Mouse (Mus musculus) E14TG2a.4 (cell line): Measurements from ENCODE around the gene Gfy.
A peak's percentile ranks its signal among the peaks of the same experiment; 100 is the strongest.

ENCODE experiments used
- H3K27me3 ChIP-seq: 2 replicates; pipeline ENCODE4 v1.6.1; 2014; ENCODE audit warnings: low read length, control low read depth; ENCODE audit not compliant: insufficient read depth
- H3K36me3 ChIP-seq: 2 replicates; pipeline ENCODE4 v1.6.1; 2014; ENCODE audit warnings: low read length, control low read depth; ENCODE audit not compliant: insufficient read depth
- H3K4me1 ChIP-seq: replicated peaks from 2 replicates; pipeline ENCODE4 v1.6.1; 2014; ENCODE audit warnings: low read depth, low read length, control low read depth
- H3K4me3 ChIP-seq: replicated peaks from 2 replicates; pipeline ENCODE4 v1.5.1; 2014; ENCODE audit warnings: mild to moderate bottlenecking, low read length
- H3K9me3 ChIP-seq: 2 replicates; pipeline ENCODE4 v1.6.1; 2014; ENCODE audit warnings: low read length, control low read depth
- CTCF ChIP-seq: conservative IDR thresholded peaks from 2 replicates; pipeline ENCODE4 v1.5.1; 2014; ENCODE audit warnings: low read length
- NANOG ChIP-seq: IDR thresholded peaks from 2 replicates; pipeline ENCODE4 v1.6.1; 2014; ENCODE audit warnings: borderline replicate concordance, low read length, mixed read lengths
- POU5F1 ChIP-seq: IDR thresholded peaks from 2 replicates; pipeline ENCODE4 v1.6.1; 2014; ENCODE audit warnings: low read length, borderline replicate concordance

Gene Gfy

DNA sequence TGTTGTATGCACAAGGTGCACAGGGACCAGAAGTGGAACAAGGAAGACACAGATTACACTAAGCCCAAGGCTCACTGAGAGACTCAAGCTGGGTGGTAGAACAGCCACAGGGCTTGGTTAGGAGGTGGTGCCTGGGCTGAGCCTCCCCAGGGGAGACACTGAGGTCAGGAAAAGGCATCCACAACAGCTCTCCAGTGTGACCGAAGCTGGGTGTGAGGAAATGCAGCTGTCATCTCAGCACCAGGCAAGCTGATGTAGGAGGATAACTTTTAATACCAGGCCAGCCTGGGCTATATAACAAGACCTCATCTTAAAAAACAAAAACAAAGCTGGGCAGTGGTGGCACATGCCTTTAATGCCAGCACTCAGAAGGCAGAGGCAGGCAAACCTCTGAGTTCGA is 11.8 kb upstream of the Gfy start:
- peaks cover 75% of the 10 kb centered on the region for H3K4me1 ChIP-seq
- no peak for TF ChIP-seq CTCF
- no peak for TF ChIP-seq NANOG
- no peak for TF ChIP-seq POU5F1

GRCm38 (mm10) chr7:45190186-45190585 is 10.8 kb upstream of the Gfy start:
- Histone ChIP-seq H3K9me3 (no peaks in the 10 kb centered on the region), H3K4me1 (peaks cover 73% of the 10 kb centered on the region), H3K4me3 (peak overlapping the region; percentile 70), H3K27me3 (peaks cover 47% of the 10 kb centered on the region), H3K36me3 (no peaks in the 10 kb centered on the region)
- TF ChIP-seq CTCF (no peak), NANOG (no peak), POU5F1 (no peak)

More for the DNA sequence above, 11.8 kb upstream of the Gfy start:
- Histone ChIP-seq H3K36me3 (no peaks in the 10 kb centered on the region), H3K9me3 (no peaks in the 10 kb centered on the region), H3K27me3 (peaks cover 42% of the 10 kb centered on the region), H3K4me3 (no peak overlapping the region)

DNA sequence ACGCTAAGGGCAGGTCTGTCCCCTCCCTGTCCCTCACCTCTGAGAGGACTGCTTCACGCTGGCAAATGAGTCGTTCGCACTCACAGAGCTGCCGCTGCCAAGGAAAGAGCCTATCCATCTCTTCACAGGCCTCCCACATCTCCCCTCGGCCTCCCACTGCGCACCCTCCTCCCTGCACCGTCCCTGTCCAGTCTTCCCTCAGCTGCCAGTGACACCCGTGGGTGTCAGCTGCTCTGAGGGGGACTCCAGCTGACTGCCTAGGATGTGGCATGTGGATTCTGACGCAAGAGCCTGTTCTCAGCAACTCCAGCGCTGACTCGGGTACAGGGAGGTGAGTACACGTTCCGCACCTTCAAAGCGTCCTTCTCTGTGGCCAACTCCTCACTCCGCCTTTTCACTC is 10.2 kb upstream of the Gfy start:
- H3K9me3 ChIP-seq, result no peaks in the 10 kb centered on the region
- H3K27me3 ChIP-seq, result peaks cover 49% of the 10 kb centered on the region
- H3K4me3 ChIP-seq, result peak overlapping the region; percentile 70
- H3K36me3 ChIP-seq, result no peaks in the 10 kb centered on the region
- H3K4me1 ChIP-seq, result peaks cover 68% of the 10 kb centered on the region
- no peak for TF ChIP-seq NANOG
- TF ChIP-seq POU5F1, result no peak
- no peak for TF ChIP-seq CTCF

- no peaks in the 10 kb centered on the region for H3K36me3 ChIP-seq
- no peaks in the 10 kb centered on the region for H3K9me3 ChIP-seq
- H3K4me1 ChIP-seq, result peaks cover 48% of the 10 kb centered on the region
- H3K4me3 ChIP-seq, result no peak overlapping the region
- TF ChIP-seq POU5F1 (no peak), CTCF (no peak), NANOG (no peak)
- H3K27me3 ChIP-seq, result peaks cover 77% of the 10 kb centered on the region
Measured at GRCm38 (mm10) chr7:45185921-45186320, 6.6 kb upstream of the Gfy start.

GRCm38 (mm10) chr7:45183672-45184071 is 4.3 kb upstream of the Gfy start:
- peaks cover 89% of the 10 kb centered on the region for H3K27me3 ChIP-seq
- H3K36me3 ChIP-seq, result no peaks in the 10 kb centered on the region
- TF ChIP-seq POU5F1 (no peak), NANOG (no peak), CTCF (no peak)
- peaks cover 36% of the 10 kb centered on the region for H3K4me1 ChIP-seq
- no peak overlapping the region for H3K4me3 ChIP-seq
- H3K9me3 ChIP-seq, result no peaks in the 10 kb centered on the region

DNA sequence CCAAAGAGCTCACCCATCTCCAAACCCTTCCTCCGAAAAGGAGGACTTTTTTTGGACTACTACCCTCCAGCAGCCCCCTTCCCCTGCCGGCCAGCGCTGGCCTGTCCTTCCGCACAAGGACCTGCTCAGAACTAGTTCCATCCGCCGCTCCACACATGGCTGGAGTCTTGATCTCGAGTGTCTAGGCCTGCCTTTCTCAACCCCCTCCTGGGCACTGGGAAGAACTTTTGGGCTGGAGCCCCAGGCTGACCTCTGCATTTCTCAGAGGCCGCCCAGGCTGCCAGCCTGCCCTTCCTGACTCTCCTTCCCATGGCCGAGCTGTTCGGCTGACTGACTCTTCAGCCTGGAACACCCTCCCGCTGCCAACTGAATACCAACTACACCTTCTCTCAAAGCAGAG is 3.2 kb upstream of the Gfy start:
- Histone ChIP-seq H3K9me3 (no peaks in the 10 kb centered on the region), H3K4me1 (peaks cover 36% of the 10 kb centered on the region)
- TF ChIP-seq CTCF (no peak), POU5F1 (no peak), NANOG (no peak)

DNA sequence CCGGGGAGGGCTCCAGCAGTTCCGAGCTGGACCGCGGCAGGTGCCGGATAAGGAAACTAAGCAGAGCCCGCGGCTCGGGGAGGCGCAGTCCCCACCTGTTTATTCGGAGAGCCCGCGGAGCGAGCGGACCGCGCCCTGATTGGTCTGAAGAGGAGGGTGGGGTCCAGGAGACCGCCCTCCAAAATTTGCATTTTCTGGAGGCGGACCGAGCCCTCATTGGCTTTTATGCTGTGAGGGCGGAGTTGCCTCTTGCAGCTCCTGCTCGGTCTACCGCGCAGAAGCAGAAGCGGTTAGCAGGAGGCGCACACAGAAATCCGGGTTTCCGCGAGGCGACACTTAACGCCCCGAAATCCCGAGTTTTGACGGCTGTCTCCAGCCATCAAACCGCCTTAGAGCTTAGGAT is 2.8 kb upstream of the Gfy start:
- peaks cover 97% of the 10 kb centered on the region for H3K27me3 ChIP-seq
- no peak for TF ChIP-seq POU5F1
- TF ChIP-seq NANOG, result no peak
- TF ChIP-seq CTCF, result no peak
- H3K4me1 ChIP-seq, result peaks cover 40% of the 10 kb centered on the region
- H3K4me3 ChIP-seq, result peak overlapping the region; percentile 77
- H3K9me3 ChIP-seq, result no peaks in the 10 kb centered on the region
- no peaks in the 10 kb centered on the region for H3K36me3 ChIP-seq

More for the DNA sequence above, 3.2 kb upstream of the Gfy start:
- Histone ChIP-seq H3K4me3 (peak overlapping the region; percentile 77), H3K36me3 (no peaks in the 10 kb centered on the region), H3K27me3 (peaks cover 94% of the 10 kb centered on the region)

DNA sequence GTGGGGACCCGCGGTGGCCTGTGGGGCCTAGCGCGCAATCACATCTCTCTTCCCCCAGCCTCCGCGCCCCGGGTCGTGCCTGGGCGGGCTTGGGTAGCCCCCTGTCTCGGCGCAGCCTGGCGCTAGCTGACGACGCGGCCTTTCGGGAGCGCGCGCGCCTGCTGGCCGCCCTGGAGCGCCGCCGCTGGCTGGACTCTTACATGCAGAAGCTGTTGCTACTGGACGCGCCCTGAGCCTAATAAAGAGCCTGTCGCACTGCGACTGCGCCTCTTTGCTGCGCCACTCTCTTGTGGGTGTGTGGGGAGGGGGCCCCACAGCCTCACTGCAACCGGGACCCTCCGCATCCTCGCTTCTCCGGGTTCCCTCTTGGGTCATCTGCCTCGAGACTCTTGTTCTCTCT is 2.2 kb upstream of the Gfy start:
- Histone ChIP-seq H3K9me3 (no peaks in the 10 kb centered on the region), H3K4me1 (peaks cover 45% of the 10 kb centered on the region), H3K27me3 (peaks cover 96% of the 10 kb centered on the region), H3K4me3 (peak overlapping the region; percentile 77), H3K36me3 (no peaks in the 10 kb centered on the region)
- TF ChIP-seq POU5F1, result no peak
- no peak for TF ChIP-seq CTCF
- no peak for TF ChIP-seq NANOG

DNA sequence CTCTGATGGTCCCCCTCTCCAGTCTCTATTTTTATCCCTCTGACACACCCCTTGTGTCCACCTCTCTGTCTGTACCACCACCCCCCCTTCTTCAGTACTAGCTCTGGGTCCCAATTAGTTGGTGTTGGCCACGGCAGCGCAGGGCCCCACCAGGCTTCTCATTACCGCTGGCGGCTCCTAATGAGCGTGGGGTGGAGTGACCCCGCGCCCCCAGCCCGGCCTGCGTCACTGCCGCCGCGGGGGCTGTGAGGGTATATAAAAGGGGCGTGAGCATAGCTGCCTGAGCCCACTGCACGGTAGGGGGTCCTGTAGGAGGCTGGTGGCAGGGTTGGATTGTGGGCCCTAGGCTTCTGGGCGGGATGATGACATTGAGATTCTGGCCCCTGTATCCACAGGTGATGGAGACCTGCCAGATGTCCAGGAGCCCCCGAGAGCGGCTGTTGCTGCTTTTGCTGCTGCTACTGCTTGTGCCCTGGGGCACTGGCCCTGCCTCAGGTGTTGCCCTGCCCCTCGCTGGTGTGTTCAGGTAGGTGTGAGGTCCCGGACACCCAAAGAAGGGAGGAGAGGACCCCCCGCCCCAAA is 1.6 kb upstream of the Gfy start, which contains the start of gene Pth2:
Pth2 (plus strand) TSS at position 100 of the 582 bp plus-strand sequence.
- TF ChIP-seq POU5F1, result no peak
- TF ChIP-seq CTCF, result no peak
- TF ChIP-seq NANOG, result no peak
- Histone ChIP-seq H3K27me3 (peaks cover 96% of the 10 kb centered on the region), H3K4me3 (peak within 1 kb of the TSS; percentile 77), H3K9me3 (no peaks in the 10 kb centered on the region), H3K36me3 (no peaks in the 10 kb centered on the region), H3K4me1 (peaks cover 41% of the 10 kb centered on the region)
